Mouse (Mus musculus) ES-Bruce4 (cell line): ENCODE results near the gene Rinl. TPM values are rescaled to one million over a fixed set of nuclear protein-coding genes. Genes with fewer than 3 reads are reported as not detected.

Source experiments
- H3K27ac ChIP-seq: 2 replicates; pipeline ENCODE4 v1.5.1; 2012; ENCODE audit warnings: low read length, inconsistent platforms; ENCODE audit not compliant: insufficient read depth
- H3K27me3 ChIP-seq: 2 replicates; pipeline ENCODE4 v1.6.1; 2012; ENCODE audit warnings: mild to moderate bottlenecking, low read length, inconsistent platforms; ENCODE audit not compliant: control insufficient read depth, poor library complexity, insufficient read depth, severe bottlenecking
- H3K36me3 ChIP-seq: 2 replicates; pipeline ENCODE4 v1.6.1; 2012; ENCODE audit warnings: inconsistent platforms, mild to moderate bottlenecking, low read length, moderate library complexity; ENCODE audit not compliant: control insufficient read depth, poor library complexity, insufficient read depth, severe bottlenecking
- H3K4me1 ChIP-seq: one replicate; pipeline ENCODE4 v1.8.1; 2011; ENCODE audit warnings: low read length; ENCODE audit not compliant: control insufficient read depth, insufficient read depth
- H3K4me3 ChIP-seq: 2 replicates; pipeline ENCODE4 v1.5.1; 2011; ENCODE audit warnings: low read depth, mild to moderate bottlenecking, low read length
- H3K9ac ChIP-seq: 2 replicates; pipeline ENCODE4 v1.6.1; 2012; ENCODE audit warnings: low read depth, mild to moderate bottlenecking, inconsistent platforms; ENCODE audit not compliant: poor library complexity, severe bottlenecking
- H3K9me3 ChIP-seq: replicated peaks from 2 replicates; pipeline ENCODE4 v1.6.1; 2012; ENCODE audit warnings: mild to moderate bottlenecking, low read length, inconsistent platforms; ENCODE audit not compliant: control insufficient read depth, poor library complexity, insufficient read depth, severe bottlenecking
- CTCF ChIP-seq: IDR thresholded peaks from one replicate; pipeline ENCODE4 v1.8.1; 2011; ENCODE audit warnings: low read depth, low read length
- EP300 ChIP-seq: IDR thresholded peaks from 2 replicates; pipeline ENCODE4 v1.6.1; 2011; ENCODE audit warnings: low read depth, low read length; ENCODE audit not compliant: insufficient read depth
- POLR2A ChIP-seq: IDR thresholded peaks from one replicate; pipeline ENCODE4 v1.8.1; 2011; ENCODE audit warnings: low read length; ENCODE audit not compliant: insufficient read depth
- polyA plus RNA-seq: library from polyadenylated mRNA; stranded (reverse); fragments of >200 nt; gene quantifications from 2 replicates; pipeline ENCODE4 v1.2.4, GENCODE M21; 2011; ENCODE audit warnings: low read depth; ENCODE audit not compliant: missing spikeins, insufficient read depth, insufficient read length

The Rinl gene
- polyA plus RNA-seq, 1 experiment = 28.0 TPM

DNA sequence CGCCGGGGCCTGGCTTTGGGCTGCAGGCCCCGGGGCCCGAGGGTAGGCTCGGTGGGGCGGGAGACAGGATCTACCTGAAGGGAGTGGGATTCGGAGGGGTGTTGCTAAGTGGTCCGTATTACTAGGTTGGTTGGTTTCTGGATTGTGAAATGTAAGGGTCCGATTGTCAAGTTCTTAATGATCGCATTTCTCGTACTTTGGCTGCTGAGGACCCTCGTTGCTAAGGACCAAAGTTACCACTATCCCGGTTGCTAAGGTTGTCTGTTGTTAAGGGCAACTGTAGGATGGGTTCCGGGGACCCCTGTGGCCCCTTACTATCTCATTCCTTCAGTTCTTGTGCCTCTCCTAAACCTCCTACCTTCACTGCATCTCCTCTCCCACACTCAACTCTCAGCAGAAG lies 21.9 kb upstream of the Rinl start:
- Histone ChIP-seq H3K27me3 (no peaks in the 10 kb centered on the region), H3K27ac (no peak overlapping the region)
- TF ChIP-seq EP300 (no peak), CTCF (no peak), POLR2A (no peak)

DNA sequence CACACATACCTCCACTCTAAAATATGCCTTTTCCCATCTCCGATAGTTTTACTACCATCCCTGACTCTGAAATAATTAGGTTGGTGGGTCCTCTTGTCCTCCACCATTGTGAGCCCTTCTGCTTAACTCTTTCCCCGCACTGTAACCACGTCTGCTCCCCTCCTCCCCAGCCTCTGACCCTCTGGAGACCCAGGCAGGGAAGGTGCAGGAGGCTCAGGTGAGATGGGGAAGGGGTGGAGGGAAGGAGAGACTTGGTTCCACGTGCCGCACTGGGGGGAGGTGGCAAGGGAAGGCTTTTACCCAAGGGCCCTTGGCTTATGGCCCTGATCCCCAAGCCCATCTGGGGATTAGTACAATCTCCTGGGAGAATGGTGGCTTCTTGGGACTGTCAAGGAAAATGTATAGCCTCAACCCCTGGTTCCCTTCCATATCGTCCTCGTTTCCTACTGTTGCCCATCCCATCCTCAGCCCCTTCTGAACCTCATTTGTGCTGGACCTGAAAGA lies 21.3 kb upstream of the Rinl start, which contains the start of gene Nfkbib:
Gene Nfkbib (minus strand): TSS at position 51 of the 504 bp plus-strand sequence.
- Histone ChIP-seq H3K9me3 (no peaks in the 10 kb centered on the region), H3K4me1 (peaks cover 2% of the 10 kb centered on the region), H3K36me3 (no peaks in the 10 kb centered on the region), H3K9ac (peak within 1 kb of the TSS; percentile 72), H3K27me3 (no peaks in the 10 kb centered on the region), H3K4me3 (peak within 1 kb of the TSS; percentile 60), H3K27ac (no peak within 1 kb of the TSS)
- TF ChIP-seq EP300 (no peak), POLR2A (no peak), CTCF (no peak)

More for the DNA sequence above, 21.9 kb upstream of the Rinl start:
- peak overlapping the region; percentile 65 for H3K9ac ChIP-seq
- H3K4me1 ChIP-seq = peaks cover 2% of the 10 kb centered on the region
- H3K4me3 ChIP-seq = peak overlapping the region; percentile 60
- no peaks in the 10 kb centered on the region for H3K36me3 ChIP-seq
- no peaks in the 10 kb centered on the region for H3K9me3 ChIP-seq

DNA sequence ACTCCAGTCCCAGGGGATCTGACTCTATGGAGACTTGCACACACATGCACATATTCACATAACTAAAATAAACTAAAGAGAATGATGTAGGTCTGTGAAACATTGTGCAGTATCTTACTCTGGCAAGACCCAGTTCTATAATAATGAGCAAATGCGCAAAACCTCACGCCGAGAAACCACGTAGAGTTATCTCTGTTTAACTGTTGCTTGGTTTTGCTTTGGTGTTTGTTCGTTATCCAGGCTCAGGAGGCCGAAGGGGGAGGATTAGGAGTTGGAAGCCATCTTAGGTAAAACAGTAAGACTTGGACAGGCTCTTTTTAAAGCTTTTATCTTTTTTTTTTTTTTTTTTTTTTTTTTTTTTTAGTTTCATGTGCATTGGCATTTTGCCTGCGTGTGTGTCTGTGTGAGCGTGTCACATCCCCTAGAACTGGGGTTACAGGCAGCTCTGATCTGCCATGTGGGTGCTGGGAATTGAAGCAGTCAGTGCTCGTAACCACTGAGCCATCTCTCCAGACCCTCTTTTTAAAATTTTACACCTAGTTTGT lies 19.3 kb upstream of the Rinl start:
- TF ChIP-seq EP300 (no peak), POLR2A (no peak), CTCF (no peak)

DNA sequence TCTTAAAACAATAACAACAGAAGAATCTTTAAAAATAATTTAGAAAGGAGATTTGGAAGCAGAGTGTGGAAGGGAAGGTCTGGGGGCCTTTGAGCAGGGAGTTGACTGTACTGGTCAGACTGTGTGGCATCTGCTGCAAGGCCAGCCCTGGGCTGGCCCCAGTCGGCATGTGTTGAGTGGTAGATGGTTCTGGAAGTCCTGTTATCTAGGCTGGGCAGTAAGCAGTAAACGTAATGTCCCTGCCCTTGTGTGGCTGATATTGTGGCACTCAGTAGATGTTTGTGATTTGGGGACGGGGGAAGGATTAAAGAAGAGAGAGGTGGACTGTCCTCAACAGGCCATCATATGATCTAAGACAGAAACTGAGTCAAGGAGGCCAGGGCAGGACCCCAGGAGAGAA lies 18.5 kb upstream of the Rinl start:
- Histone ChIP-seq H3K27ac (no peak overlapping the region), H3K36me3 (no peaks in the 10 kb centered on the region), H3K4me1 (peaks cover 2% of the 10 kb centered on the region), H3K4me3 (no peak overlapping the region), H3K27me3 (no peaks in the 10 kb centered on the region), H3K9ac (no peak overlapping the region), H3K9me3 (no peaks in the 10 kb centered on the region)
- TF ChIP-seq POLR2A = no peak
- no peak for TF ChIP-seq CTCF
- TF ChIP-seq EP300 = no peak

More for the DNA sequence above, 19.3 kb upstream of the Rinl start:
- no peaks in the 10 kb centered on the region for H3K27me3 ChIP-seq
- H3K36me3 ChIP-seq = no peaks in the 10 kb centered on the region
- peaks cover 2% of the 10 kb centered on the region for H3K4me1 ChIP-seq
- no peaks in the 10 kb centered on the region for H3K9me3 ChIP-seq
- no peak overlapping the region for H3K4me3 ChIP-seq
- H3K27ac ChIP-seq = no peak overlapping the region
- H3K9ac ChIP-seq = no peak overlapping the region

DNA sequence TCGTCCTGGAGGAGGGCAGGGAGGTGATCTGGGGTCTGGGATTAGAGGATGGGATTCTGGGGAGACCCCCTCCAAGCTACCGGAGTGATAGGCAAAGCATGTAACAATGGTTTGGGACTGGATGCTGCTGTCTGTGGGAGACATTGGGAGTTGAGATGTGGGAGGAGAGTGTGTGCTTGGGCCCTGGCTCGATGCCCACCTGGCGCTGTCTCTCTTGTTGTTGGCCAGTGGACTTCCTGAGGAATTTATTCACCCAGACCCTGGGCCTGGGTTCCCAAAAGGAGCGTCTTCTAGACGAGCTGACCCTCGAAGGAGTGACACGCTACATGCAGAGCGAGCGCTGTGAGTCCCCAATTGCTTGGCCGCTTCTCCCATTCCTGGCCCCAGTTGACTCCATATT lies 16.9 kb upstream of the Rinl start:
- H3K36me3 ChIP-seq = no peaks in the 10 kb centered on the region
- H3K4me1 ChIP-seq = no peaks in the 10 kb centered on the region
- H3K9ac ChIP-seq = no peak overlapping the region
- no peak overlapping the region for H3K4me3 ChIP-seq
- TF ChIP-seq POLR2A (no peak), EP300 (no peak), CTCF (no peak)
- no peaks in the 10 kb centered on the region for H3K9me3 ChIP-seq
- H3K27ac ChIP-seq = no peak overlapping the region
- no peaks in the 10 kb centered on the region for H3K27me3 ChIP-seq

DNA sequence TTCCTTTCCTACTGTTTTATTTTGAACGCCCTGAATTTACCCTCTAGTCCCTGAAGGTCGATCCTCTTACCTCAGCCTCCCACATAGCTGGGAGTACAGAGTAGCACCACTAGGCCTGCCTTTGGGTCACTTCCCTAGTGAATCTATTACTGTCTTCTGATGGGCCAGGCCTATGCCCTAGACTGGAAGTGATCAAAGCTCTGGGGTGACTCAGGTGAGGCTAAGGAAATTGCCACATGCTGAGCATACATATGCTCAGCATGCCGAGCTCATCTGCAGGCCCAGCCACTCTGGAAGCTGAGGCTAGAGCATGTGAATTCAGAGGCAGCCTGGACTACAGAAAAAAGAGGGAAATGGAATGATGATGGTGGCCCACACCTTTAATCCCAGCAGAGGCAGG lies 15.6 kb upstream of the Rinl start:
- Histone ChIP-seq H3K27me3 (no peaks in the 10 kb centered on the region), H3K36me3 (no peaks in the 10 kb centered on the region)
- TF ChIP-seq POLR2A (no peak), EP300 (no peak), CTCF (no peak)

More for the DNA sequence above, 15.6 kb upstream of the Rinl start:
- Histone ChIP-seq H3K9ac (no peak overlapping the region), H3K4me1 (no peaks in the 10 kb centered on the region), H3K4me3 (no peak overlapping the region), H3K9me3 (no peaks in the 10 kb centered on the region), H3K27ac (no peak overlapping the region)
